Mouse (Mus musculus) cerebellum, adult 2 months (tissue): ENCODE measurements around the gene Gpr88.

Experiments used
- CTCF ChIP-seq: fragments of 200-500 bp; IDR thresholded peaks from 2 replicates; pipeline ENCODE4 v1.5.1; 2011; ENCODE audit warnings: low read depth, mild to moderate bottlenecking, control low read depth, low read length, moderate library complexity, borderline replicate concordance; ENCODE audit not compliant: insufficient read depth
- POLR2A ChIP-seq: fragments of 200-500 bp; IDR thresholded peaks from 2 replicates; pipeline ENCODE4 v1.6.1; 2011; ENCODE audit warnings: low read length, control low read depth, borderline replicate concordance; ENCODE audit not compliant: insufficient read depth

DNA sequence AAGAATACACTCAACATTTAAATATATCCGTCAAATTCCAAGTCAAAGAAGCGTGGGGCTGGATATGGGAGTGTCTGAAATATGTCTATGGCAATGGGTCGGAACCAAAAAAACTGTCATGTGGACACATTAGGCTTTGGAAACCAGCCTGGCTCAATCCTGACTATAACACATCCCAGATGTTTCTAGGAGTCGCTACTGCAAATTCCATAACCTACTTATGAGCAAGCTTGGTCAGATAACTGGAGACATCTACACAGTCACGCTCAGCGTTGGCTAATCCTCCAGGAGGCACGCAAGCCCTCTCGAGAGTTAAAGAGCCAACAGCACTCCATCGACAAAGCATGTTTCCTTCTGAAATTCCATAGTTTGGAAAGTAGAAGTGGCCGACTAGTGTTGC lies 45.4 kb upstream of the Gpr88 start:
- TF ChIP-seq CTCF = no peak
- TF ChIP-seq POLR2A = no peak
